Mouse (Mus musculus) forebrain, embryonic 15.5 days (tissue): ENCODE measurements around the gene Orc3. TPM values are rescaled to one million over a fixed set of nuclear protein-coding genes. Genes with fewer than 3 reads are reported as not detected.

Source experiments
- ATAC-seq: fragments of 200-750 bp; cut with Nextera tagmentation; replicated peaks from 2 replicates; pipeline ENCODE4 v1.8.0; 2017; ENCODE audit warnings: mild to moderate bottlenecking, moderate TSS enrichment, moderate library complexity
- H3K27ac ChIP-seq: fragments of 300-500 bp; sonication (generic); replicated peaks from 2 replicates; pipeline ENCODE4 v1.5.1; 2015; ENCODE audit warnings: mild to moderate bottlenecking, inconsistent platforms
- H3K27me3 ChIP-seq: fragments of 300-500 bp; sonication (generic); 2 replicates; pipeline ENCODE4 v1.6.1; 2015; ENCODE audit warnings: inconsistent platforms
- H3K36me3 ChIP-seq: fragments of 300-500 bp; sonication (generic); 2 replicates; pipeline ENCODE4 v1.6.1; 2015; ENCODE audit warnings: mild to moderate bottlenecking, inconsistent platforms
- H3K4me1 ChIP-seq: fragments of 300-500 bp; sonication (generic); 2 replicates; pipeline ENCODE4 v1.6.1; 2015; ENCODE audit warnings: inconsistent platforms
- H3K4me2 ChIP-seq: fragments of 300-500 bp; sonication (generic); replicated peaks from 2 replicates; pipeline ENCODE4 v1.6.1; 2015; ENCODE audit warnings: mild to moderate bottlenecking, inconsistent platforms
- H3K4me3 ChIP-seq: fragments of 300-500 bp; sonication (generic); 2 replicates; pipeline ENCODE4 v1.5.1; 2015; ENCODE audit warnings: mild to moderate bottlenecking, inconsistent platforms
- H3K9ac ChIP-seq: fragments of 300-500 bp; sonication (generic); replicated peaks from 2 replicates; pipeline ENCODE4 v1.6.1; 2015; ENCODE audit warnings: mild to moderate bottlenecking, inconsistent platforms
- H3K9me3 ChIP-seq: fragments of 300-500 bp; sonication (generic); 2 replicates; pipeline ENCODE4 v1.6.1; 2016; ENCODE audit warnings: inconsistent platforms
- WGBS: fragments of 180-500 bp; shearing (Covaris S2); methylation state at CpG from one replicate; pipeline ENCODE4 v1.1.7; 2015; ENCODE audit warnings: mixed read lengths; 5-methylcytosine and 5-hydroxymethylcytosine counted together
- polyA plus RNA-seq: library from polyadenylated mRNA; unstranded; fragments of >200 nt; fragmentation: Nextera tagmentation; extraction: Ambion mirVana; gene quantifications from 2 replicates; pipeline ENCODE4 v1.2.1, GENCODE M21; 2015

The Orc3 gene
- polyA plus RNA-seq, 1 experiment from 2014 or later: 93.2 TPM

DNA sequence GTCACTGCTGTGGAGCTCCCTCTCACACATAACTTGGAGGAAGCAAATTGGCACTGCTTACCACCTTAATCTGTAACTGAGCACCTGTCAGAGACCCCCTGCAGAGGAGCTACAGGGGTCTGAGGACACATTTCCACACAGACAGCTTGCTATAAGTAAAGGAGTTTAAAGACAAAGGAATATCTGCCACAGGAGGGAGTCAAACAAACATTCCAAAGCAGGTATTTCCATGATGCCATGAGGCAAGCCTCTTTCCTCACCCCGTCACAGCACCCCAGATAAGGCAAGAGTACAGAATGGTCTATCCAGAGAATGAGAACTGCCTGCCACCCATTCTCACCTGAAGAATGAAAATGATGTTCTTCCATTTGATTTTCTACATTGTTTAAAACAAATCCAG, 35.5 kb downstream of the Orc3 start:
- ATAC-seq: no peak
- Histone ChIP-seq H3K4me3 (no peak overlapping the region), H3K4me1 (no peaks in the 10 kb centered on the region), H3K36me3 (peaks cover 81% of the 10 kb centered on the region), H3K4me2 (no peak overlapping the region), H3K27ac (no peak overlapping the region), H3K9me3 (no peaks in the 10 kb centered on the region), H3K9ac (no peak overlapping the region), H3K27me3 (no peaks in the 10 kb centered on the region)
- 97% methylated on average over 1 of the region's 1 CpGs for WGBS

DNA sequence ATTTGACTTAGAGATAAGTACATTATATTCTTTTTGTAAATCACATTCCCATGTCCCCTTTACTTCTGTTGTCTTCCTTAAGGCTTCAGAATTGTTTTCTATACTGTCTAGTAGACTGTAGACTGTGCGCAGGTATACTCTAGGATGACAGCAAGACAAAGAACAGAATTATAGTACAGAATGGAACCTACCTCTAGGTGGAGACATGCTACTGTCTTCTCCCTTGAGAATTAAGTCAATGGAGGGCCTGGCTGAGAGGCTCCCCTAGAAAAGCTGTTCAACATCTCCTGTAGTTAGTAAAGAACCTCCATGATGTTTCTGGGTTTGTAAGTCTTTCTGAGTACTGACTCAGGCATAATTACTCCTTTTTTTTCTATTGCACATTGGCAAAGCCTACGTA, 37.7 kb downstream of the Orc3 start:
- 93% methylated on average over 2 of the region's 2 CpGs for WGBS
- no peak for ATAC-seq
- no peak overlapping the region for H3K4me3 ChIP-seq
- no peak overlapping the region for H3K9ac ChIP-seq
- H3K27ac ChIP-seq: no peak overlapping the region; the same call in 1 of the 2 replicates
- no peaks in the 10 kb centered on the region for H3K27me3 ChIP-seq
- peaks cover 79% of the 10 kb centered on the region for H3K36me3 ChIP-seq
- H3K4me1 ChIP-seq: no peaks in the 10 kb centered on the region
- H3K9me3 ChIP-seq: no peaks in the 10 kb centered on the region
- H3K4me2 ChIP-seq: no peak overlapping the region

DNA sequence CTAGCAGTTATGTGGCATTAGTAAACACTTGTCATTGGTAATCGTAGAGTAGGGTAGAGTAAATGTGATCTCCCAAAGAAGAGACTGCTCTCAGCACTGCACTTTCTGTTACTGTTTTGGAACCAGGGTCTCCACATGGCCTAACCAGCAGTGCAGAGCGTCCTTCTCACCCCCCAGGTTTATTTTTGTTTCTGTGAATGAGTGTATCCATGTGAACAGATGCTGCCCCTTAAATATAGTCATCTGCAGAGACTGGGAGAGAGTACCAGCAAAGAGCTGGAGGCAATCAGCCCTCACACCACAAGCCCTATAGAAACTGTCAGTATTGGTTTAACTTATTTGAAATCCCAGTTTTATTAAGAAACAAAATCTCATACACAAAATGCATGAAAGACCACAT, 41.9 kb downstream of the Orc3 start:
- H3K4me2 ChIP-seq: no peak overlapping the region
- no peak overlapping the region for H3K27ac ChIP-seq
- no peak overlapping the region for H3K9ac ChIP-seq
- no peaks in the 10 kb centered on the region for H3K4me1 ChIP-seq
- no peak for ATAC-seq
- peaks cover 87% of the 10 kb centered on the region for H3K36me3 ChIP-seq
- H3K9me3 ChIP-seq: no peaks in the 10 kb centered on the region
- H3K27me3 ChIP-seq: no peaks in the 10 kb centered on the region
- whole genome bisulfite sequencing: 86% methylated on average over 2 of the region's 2 CpGs
- H3K4me3 ChIP-seq: no peak overlapping the region

DNA sequence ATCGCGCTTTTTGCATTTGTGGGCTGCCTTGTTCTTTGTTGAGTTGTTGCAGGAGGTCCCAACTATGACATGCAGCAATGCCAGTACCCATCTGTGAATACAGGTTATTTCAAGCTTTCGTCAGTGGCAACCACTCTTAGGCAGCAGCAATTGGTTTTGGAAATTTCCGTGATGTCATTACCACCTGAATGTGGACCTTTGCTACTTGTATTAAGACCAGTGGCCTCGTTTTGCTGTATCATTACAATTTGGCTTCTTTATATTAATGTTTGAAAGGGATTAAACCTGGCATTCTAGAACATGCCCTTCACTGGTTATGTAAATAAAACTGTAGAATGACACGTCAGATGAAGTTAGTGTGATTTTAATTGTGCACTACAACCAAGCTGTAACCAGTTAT, 48.5 kb downstream of the Orc3 start:
- Histone ChIP-seq H3K27me3 (no peaks in the 10 kb centered on the region), H3K4me3 (no peak overlapping the region)
- 89% methylated on average over 6 of the region's 6 CpGs for WGBS

DNA sequence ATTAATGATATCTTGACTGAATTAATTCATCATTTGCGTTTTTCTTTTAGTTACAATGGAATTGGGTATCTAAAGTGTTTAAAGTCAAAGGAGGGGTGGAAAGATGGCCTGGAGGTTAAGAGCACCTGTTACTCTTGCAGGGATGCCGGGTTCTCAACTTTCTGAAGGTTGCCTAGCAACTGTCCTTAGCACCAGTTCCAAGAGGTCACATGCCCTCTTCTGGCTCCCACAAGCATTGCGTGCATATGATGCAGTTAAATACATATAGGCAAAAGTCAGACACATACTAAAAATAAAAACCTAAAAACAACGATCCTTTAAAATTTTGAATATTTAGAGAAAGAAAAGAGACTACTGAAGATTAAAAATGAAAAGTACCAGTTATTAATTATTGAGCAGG, 53.8 kb downstream of the Orc3 start:
- no peak for ATAC-seq
- WGBS: 47% methylated on average over 4 of the region's 4 CpGs
- no peak overlapping the region for H3K27ac ChIP-seq
- H3K27me3 ChIP-seq: no peaks in the 10 kb centered on the region
- no peak overlapping the region for H3K4me3 ChIP-seq
- no peaks in the 10 kb centered on the region for H3K9me3 ChIP-seq
- H3K4me1 ChIP-seq: peaks cover 19% of the 10 kb centered on the region
- no peak overlapping the region for H3K4me2 ChIP-seq
- peaks cover 22% of the 10 kb centered on the region for H3K36me3 ChIP-seq
- H3K9ac ChIP-seq: no peak overlapping the region

More for the DNA sequence above, 48.5 kb downstream of the Orc3 start:
- Histone ChIP-seq H3K36me3 (peaks cover 64% of the 10 kb centered on the region), H3K9me3 (no peaks in the 10 kb centered on the region), H3K4me1 (0 out of 2 replicates have a peak, but pooled peaks cover 3% of the 10 kb centered on the region), H3K27ac (no peak overlapping the region), H3K9ac (no peak overlapping the region), H3K4me2 (no peak overlapping the region)
- ATAC-seq: no peak

DNA sequence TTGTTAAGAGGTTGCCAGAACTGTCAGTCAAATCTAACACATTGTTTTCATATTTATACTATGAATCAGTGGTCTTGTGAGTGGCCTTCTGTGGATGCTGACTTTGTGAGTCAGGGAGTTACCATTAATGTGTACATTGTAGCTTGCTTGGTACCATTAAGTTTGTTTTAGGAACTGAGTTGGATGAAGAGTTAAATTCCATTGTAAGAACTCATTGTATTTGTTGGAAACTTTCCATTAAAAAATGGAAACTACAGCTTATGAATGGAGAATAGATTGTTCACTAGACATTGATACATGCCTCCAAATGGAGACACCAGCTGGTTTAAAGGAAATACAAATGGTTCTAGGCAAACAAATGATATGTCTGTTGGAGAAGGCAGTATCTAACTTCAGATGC, 58.6 kb downstream of the Orc3 start:
- Histone ChIP-seq H3K9me3 (no peaks in the 10 kb centered on the region), H3K27me3 (no peaks in the 10 kb centered on the region), H3K4me1 (peaks cover 49% of the 10 kb centered on the region), H3K27ac (no peak overlapping the region), H3K4me2 (no peak overlapping the region; the same call in 1 of the 2 replicates), H3K4me3 (no peak overlapping the region), H3K9ac (no peak overlapping the region), H3K36me3 (no peaks in the 10 kb centered on the region)
- no peak for ATAC-seq

DNA sequence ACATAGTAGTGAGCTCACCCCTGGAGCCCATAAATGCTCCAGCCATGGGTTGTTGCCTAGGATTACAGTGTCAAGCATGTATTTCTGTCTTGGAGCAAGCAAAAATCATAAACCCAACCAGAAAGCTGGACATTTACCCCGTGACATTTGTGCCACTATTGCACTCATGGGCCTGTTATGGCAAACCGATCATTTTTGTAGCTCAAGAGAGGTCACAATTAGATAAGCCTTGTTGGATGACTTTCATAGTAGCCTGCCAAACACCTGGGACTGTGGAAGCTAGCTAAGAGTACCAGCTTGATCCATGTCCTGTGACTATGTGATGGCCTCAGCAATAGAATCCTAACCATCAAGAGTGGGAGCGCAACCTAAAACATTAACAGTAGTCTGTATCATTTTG, 59.1 kb downstream of the Orc3 start:
- Histone ChIP-seq H3K9me3 (no peaks in the 10 kb centered on the region), H3K4me1 (peaks cover 49% of the 10 kb centered on the region), H3K36me3 (no peaks in the 10 kb centered on the region), H3K27me3 (no peaks in the 10 kb centered on the region), H3K9ac (no peak overlapping the region), H3K4me3 (no peak overlapping the region), H3K4me2 (no peak overlapping the region), H3K27ac (no peak overlapping the region)
- 89% methylated on average over 3 of the region's 3 CpGs for WGBS
- no peak for ATAC-seq

DNA sequence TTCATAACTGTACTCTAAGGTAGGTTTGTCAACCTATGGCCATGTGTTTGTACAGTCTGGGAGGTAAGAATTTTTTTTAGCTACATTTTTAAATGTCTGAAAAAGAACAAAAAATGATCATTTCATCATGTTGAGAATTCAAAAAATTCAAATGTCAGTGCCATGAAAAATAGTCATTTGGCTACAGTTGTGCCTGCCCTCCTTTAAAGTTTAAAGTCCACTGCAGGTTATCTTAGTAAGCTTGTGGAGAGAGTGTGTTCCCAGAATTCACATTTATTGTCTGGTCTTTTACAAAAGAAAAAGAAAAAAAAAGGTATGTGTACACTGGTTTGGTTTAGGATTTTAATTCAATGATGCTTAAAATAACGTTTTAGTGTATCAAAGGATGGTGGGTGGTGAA, 60.1 kb downstream of the Orc3 start:
- no peaks in the 10 kb centered on the region for H3K27me3 ChIP-seq
- H3K4me1 ChIP-seq: peaks cover 54% of the 10 kb centered on the region
- no peak for ATAC-seq
- WGBS: 6% methylated on average over 1 of the region's 1 CpGs
- H3K4me3 ChIP-seq: no peak overlapping the region
- no peak overlapping the region for H3K4me2 ChIP-seq
- H3K9me3 ChIP-seq: no peaks in the 10 kb centered on the region
- H3K27ac ChIP-seq: no peak overlapping the region
- no peak overlapping the region for H3K9ac ChIP-seq
- H3K36me3 ChIP-seq: no peaks in the 10 kb centered on the region

DNA sequence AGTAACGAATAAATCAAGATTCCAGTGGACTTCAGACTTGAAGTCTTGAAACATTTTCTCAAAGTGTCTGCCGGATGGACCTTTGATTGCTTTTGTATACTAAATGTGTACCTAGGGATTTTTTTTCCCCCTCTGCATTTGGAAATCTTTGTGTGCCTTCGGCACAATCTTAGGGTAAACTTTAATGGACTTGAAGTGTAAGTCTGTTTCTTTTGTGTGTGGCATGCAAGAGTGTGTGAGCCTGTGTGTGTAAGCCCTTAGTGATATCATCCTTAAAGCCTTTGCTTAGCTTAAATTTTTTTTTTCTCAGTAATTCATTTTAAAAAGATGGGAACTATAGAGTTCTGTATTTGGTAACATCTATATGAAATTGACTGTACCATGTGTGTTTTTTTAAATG, 62.8 kb downstream of the Orc3 start:
- 22% methylated on average over 3 of the region's 3 CpGs for WGBS
- H3K4me3 ChIP-seq: peak overlapping the region; percentile 91
- ATAC-seq: no peak
- H3K4me2 ChIP-seq: peak overlapping the region; percentile 60
- H3K27me3 ChIP-seq: no peaks in the 10 kb centered on the region
- H3K36me3 ChIP-seq: no peaks in the 10 kb centered on the region
- H3K9ac ChIP-seq: peak overlapping the region; percentile 95
- no peaks in the 10 kb centered on the region for H3K9me3 ChIP-seq
- H3K27ac ChIP-seq: peak overlapping the region; percentile 91; the same call in 1 of the 2 replicates
- peaks cover 50% of the 10 kb centered on the region for H3K4me1 ChIP-seq

DNA sequence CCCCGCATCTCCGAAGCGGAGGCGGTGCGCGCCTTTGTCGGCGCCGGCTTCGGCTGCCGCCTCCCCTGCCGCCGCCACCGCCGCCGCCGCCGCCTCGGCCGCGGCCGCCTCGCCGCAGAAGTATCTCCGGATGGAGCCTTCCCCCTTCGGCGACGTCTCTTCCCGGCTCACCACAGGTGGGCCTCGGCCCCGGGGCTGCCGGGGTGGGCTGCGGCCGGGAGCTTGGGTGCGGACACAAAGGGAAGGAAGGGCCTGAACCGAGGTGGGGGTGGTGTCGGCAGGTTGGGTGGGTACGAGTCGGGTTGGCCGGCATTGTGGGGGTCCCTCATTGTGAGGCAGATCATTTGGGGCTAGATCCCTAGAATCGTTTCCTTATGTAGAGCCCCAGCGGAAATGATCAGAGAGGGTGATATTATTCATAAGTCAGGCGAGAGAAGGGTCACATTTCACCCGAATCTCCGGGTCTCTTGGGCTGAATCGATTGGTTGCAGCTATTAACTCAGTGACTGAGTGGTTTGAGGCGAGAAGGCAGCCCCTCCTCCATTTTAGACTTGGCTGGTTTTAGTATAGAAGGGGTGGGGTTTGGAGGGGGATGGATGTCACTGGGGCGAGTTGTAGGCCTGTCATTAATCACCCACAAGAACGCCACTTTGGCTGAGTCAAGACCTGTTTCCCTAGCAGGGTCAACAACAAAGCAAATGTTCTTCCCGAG, 63.5 kb downstream of the Orc3 start:
- no peaks in the 10 kb centered on the region for H3K36me3 ChIP-seq
- no peaks in the 10 kb centered on the region for H3K27me3 ChIP-seq
- WGBS: under 1% methylated on average over 50 of the region's 50 CpGs
- peak; percentile 30 for ATAC-seq
- peak overlapping the region; percentile 60 for H3K4me2 ChIP-seq
- no peaks in the 10 kb centered on the region for H3K9me3 ChIP-seq
- H3K9ac ChIP-seq: peak overlapping the region; percentile 95
- H3K4me3 ChIP-seq: peak overlapping the region; percentile 91
- H3K27ac ChIP-seq: peak overlapping the region; percentile 91
- peaks cover 43% of the 10 kb centered on the region for H3K4me1 ChIP-seq

DNA sequence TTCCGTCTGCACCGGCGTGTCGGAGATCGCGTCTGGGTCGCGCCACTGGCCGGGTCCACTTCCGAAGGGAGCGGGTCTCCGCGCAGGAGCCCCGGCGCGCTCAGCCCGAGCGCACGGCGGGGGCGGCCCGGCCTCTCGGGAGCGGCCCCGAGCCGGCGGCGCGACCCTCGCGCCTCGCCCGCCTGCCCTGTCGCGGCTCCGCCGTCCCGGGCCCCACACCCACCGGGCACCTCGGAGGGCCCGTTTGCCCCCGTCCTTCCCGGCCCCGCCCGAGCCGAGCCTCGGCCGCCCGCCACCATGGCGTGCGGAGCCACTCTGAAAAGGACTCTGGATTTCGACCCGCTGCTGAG, 64.0 kb downstream of the Orc3 start, which contains the start of gene Akirin2:
Gene Akirin2 (plus strand): TSS at position 190 of the 350 bp plus-strand sequence.
- Histone ChIP-seq H3K36me3 (no peaks in the 10 kb centered on the region), H3K4me3 (peak within 1 kb of the TSS; percentile 91), H3K4me1 (peaks cover 38% of the 10 kb centered on the region), H3K9ac (peak within 1 kb of the TSS; percentile 95), H3K4me2 (peak within 1 kb of the TSS; percentile 60), H3K27ac (peak within 1 kb of the TSS; percentile 91), H3K9me3 (no peaks in the 10 kb centered on the region), H3K27me3 (no peaks in the 10 kb centered on the region)
- under 1% methylated on average over 53 of the region's 53 CpGs for WGBS
- ATAC-seq: no peak

DNA sequence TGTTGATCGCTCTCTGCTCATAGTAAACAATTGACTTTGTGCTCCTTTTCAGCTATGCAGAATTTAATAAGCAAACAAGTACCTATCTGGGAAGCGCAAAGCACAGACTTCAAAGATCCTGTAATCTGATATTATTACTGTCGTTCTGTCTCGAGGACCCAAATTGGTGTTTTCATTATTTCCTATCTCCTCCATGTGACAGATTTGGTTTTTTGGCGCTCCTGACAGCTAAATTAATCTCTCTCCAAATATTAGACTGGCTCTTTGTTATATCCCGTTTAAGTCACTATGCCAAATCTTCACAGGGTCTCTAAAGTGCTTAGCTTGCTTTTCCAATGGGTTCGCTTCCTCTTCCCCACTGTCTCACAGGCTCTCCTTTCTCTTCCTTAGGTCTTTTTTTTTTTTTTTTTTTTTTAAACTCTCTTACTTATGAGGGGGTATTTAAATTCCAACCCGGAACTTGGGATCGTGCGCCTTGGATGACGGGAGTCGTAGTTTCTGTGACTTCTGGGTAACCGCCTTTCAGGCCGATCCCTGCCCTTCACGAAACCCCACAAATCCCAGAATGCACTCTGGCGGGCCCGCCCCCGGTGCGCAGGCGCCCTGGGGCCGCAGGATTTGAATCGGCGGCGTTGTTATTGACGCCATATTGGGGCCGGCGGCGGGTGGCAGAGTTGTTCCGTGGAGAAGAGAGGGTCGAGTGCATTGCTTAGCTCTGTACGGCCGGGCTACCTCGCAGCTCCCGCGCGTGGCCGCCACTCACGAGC, 64.6 kb downstream of the Orc3 start:
- Histone ChIP-seq H3K9ac (peak overlapping the region; percentile 95), H3K4me1 (peaks cover 32% of the 10 kb centered on the region), H3K27me3 (no peaks in the 10 kb centered on the region), H3K36me3 (no peaks in the 10 kb centered on the region), H3K4me2 (peak overlapping the region; percentile 52), H3K27ac (peak overlapping the region; percentile 91), H3K9me3 (no peaks in the 10 kb centered on the region), H3K4me3 (peak overlapping the region; percentile 91)
- peak; percentile 96 for ATAC-seq
- WGBS: 2% methylated on average over 38 of the region's 38 CpGs
